ENCODE assay signal across 11 mouse cellular contexts in the genomic region with DNA sequence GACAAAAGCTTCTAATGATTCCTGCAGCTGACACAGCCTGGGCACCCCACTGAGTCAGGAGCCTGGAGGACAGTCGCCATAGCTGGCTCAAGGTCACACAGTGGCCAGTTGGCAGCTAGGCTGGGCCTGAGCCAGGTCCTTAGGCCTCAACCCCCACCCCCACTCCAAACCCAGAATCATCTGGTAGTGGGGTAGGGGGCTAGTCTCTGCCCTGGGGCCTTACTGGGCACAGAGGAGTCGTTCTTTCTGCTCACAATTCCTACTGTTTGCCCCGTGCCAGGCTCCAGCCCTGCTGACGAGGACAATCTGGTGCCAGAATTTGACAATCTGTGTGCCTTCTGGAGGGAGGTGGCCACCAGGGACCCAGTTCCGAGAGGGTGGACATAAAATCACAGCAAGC.
DNase-seq lines count a peak whose midpoint lies in the region; ATAC-seq and TF ChIP-seq lines count a peak whose summit lies in the region.
"Had no signal": no experiment of that assay in that cellular context is flagged by ENCODE, and none has a peak within 500 bp of the region (broad histone marks: within the 10 kb centered on the region; RNA-seq: fewer than 3 reads in every experiment).

No protein-coding gene starts in this region.

- no peak for TF ChIP-seq CTCF in midbrain, postnatal 0 days (IDR thresholded peaks at IDR 0.05)

- H3K36me3 ChIP-seq in heart, embryonic 14.5 days (ENCODE audit: control insufficient read depth, insufficient read depth, low read length) = 0 out of 2 replicates have a peak, but pooled peaks cover 3% of the 10 kb centered on the region
- no peaks in the 10 kb centered on the region for H3K36me3 ChIP-seq in midbrain, postnatal 0 days (ENCODE audit: insufficient read depth, low read length)
- no peaks in the 10 kb centered on the region for H3K36me3 ChIP-seq in midbrain, embryonic 13.5 days
- no peaks in the 10 kb centered on the region for H3K36me3 ChIP-seq in stomach, embryonic 16.5 days (ENCODE audit: control insufficient read depth, insufficient read depth, low read length)
- H3K36me3 ChIP-seq: forebrain, embryonic 15.5 days had no signal

- H3K9me3 ChIP-seq in heart, embryonic 14.5 days (ENCODE audit: control insufficient read depth, low read length) = no peaks in the 10 kb centered on the region
- H3K9me3 ChIP-seq in midbrain, postnatal 0 days (ENCODE audit: low read length) = no peaks in the 10 kb centered on the region
- H3K9me3 ChIP-seq in midbrain, embryonic 13.5 days = no peaks in the 10 kb centered on the region
- H3K9me3 ChIP-seq in stomach, embryonic 16.5 days (replicated peaks; ENCODE audit: control insufficient read depth, low read length) = no peaks in the 10 kb centered on the region
- H3K9me3 ChIP-seq: forebrain, embryonic 15.5 days had no signal

- H3K27me3 ChIP-seq in heart, embryonic 14.5 days (ENCODE audit: control insufficient read depth, insufficient read depth, low read length) = no peaks in the 10 kb centered on the region
- no peaks in the 10 kb centered on the region for H3K27me3 ChIP-seq in midbrain, postnatal 0 days (ENCODE audit: insufficient read depth, low read length)
- no peaks in the 10 kb centered on the region for H3K27me3 ChIP-seq in midbrain, embryonic 13.5 days
- no peaks in the 10 kb centered on the region for H3K27me3 ChIP-seq in stomach, embryonic 16.5 days (ENCODE audit: control insufficient read depth, insufficient read depth, low read length)
- H3K27me3 ChIP-seq: forebrain, embryonic 15.5 days had no signal

- peak overlapping the region; percentile 45; the same call in 1 of the 2 replicates for H3K9ac ChIP-seq in heart, embryonic 14.5 days (ENCODE audit: low read length)
- H3K9ac ChIP-seq in midbrain, postnatal 0 days (replicated peaks; ENCODE audit: low read length, poor library complexity, severe bottlenecking) = no peak overlapping the region
- H3K9ac ChIP-seq in midbrain, embryonic 13.5 days (replicated peaks) = no peak overlapping the region
- 0 out of 2 replicates have a peak overlapping the region, but pooled peaks have one; percentile 50 for H3K9ac ChIP-seq in stomach, embryonic 16.5 days (ENCODE audit: low read length)
- H3K9ac ChIP-seq: forebrain, embryonic 15.5 days had no signal

- no peak for ATAC-seq in heart, embryonic 14.5 days (ENCODE audit: insufficient number of reproducible peaks, insufficient read depth, low FRiP score, low read depth)
- no peak for ATAC-seq in midbrain, postnatal 0 days (ENCODE audit: low FRiP score)
- no peak for ATAC-seq in midbrain, embryonic 13.5 days
- no peak for ATAC-seq in stomach, embryonic 16.5 days (ENCODE audit: insufficient read depth, low FRiP score)
- ATAC-seq: forebrain, embryonic 15.5 days had no signal

- no peak overlapping the region for H3K4me3 ChIP-seq in heart, embryonic 14.5 days (ENCODE audit: control insufficient read depth in 1 of 2, insufficient read depth in 1 of 2, low read depth in 1 of 2, low read length in 2 of 2)
- no peak overlapping the region for H3K4me3 ChIP-seq in midbrain, postnatal 0 days (ENCODE audit: low read depth, low read length)
- no peak overlapping the region for H3K4me3 ChIP-seq in midbrain, embryonic 13.5 days (replicated peaks)
- no peak overlapping the region for H3K4me3 ChIP-seq in stomach, embryonic 16.5 days (replicated peaks; ENCODE audit: low read length)
- H3K4me3 ChIP-seq: forebrain, embryonic 15.5 days had no signal

- 44% methylated on average over 5 of the region's 5 CpGs for WGBS in heart, embryonic 14.5 days
- WGBS in midbrain, postnatal 0 days = 44% methylated on average over 5 of the region's 5 CpGs
- WGBS in midbrain, embryonic 13.5 days = 43% methylated on average over 5 of the region's 5 CpGs
- 53% methylated on average over 5 of the region's 5 CpGs for WGBS in stomach, embryonic 16.5 days

- peaks cover 38 to 68% of the 10 kb centered on the region in 2 experiments for H3K4me1 ChIP-seq in heart, embryonic 14.5 days (ENCODE audit: control insufficient read depth in 2 of 2, insufficient read depth in 2 of 2, low read length in 2 of 2)
- H3K4me1 ChIP-seq in midbrain, postnatal 0 days (ENCODE audit: insufficient read depth, low read length) = peaks cover 9% of the 10 kb centered on the region; the same call in 1 of the 2 replicates
- H3K4me1 ChIP-seq in midbrain, embryonic 13.5 days (replicated peaks) = peaks cover 59% of the 10 kb centered on the region
- H3K4me1 ChIP-seq in stomach, embryonic 16.5 days (ENCODE audit: control insufficient read depth, insufficient read depth, low read length) = peaks cover 28% of the 10 kb centered on the region

- H3K27ac ChIP-seq in heart, embryonic 14.5 days (replicated peaks in 1 of 2; ENCODE audit: control insufficient read depth in 1 of 2, insufficient read depth in 1 of 2, low read depth in 2 of 2, low read length in 2 of 2) = peak overlapping the region; percentile 31 to 66
- no peak overlapping the region for H3K27ac ChIP-seq in midbrain, postnatal 0 days (ENCODE audit: low read depth, low read length)
- H3K27ac ChIP-seq in midbrain, embryonic 13.5 days = no peak overlapping the region
- peak overlapping the region; percentile 74 for H3K27ac ChIP-seq in stomach, embryonic 16.5 days (ENCODE audit: low read length)
- H3K27ac ChIP-seq: forebrain, embryonic 15.5 days had no signal

- no peak for DNase-seq in heart, adult 9 months (ENCODE audit: low spot score in 2 of 2)
- peak; percentile 53 for DNase-seq in midbrain, postnatal 0 days (ENCODE audit: low spot score)
- peak; percentile 73 to 76 for DNase-seq in cerebellum, postnatal 25 days
- DNase-seq in embryo, embryonic 11 days = no peak
- no peak for DNase-seq in frontal cortex, postnatal 10 days (ENCODE audit: low spot score in 2 of 2)
- DNase-seq: retina, postnatal 1 day had no signal

- H3K4me2 ChIP-seq in heart, embryonic 14.5 days (ENCODE audit: low read length) = no peak overlapping the region
- no peak overlapping the region for H3K4me2 ChIP-seq in midbrain, postnatal 0 days (ENCODE audit: low read depth, low read length, poor library complexity, severe bottlenecking)
- no peak overlapping the region for H3K4me2 ChIP-seq in midbrain, embryonic 13.5 days (replicated peaks)
- no peak overlapping the region for H3K4me2 ChIP-seq in stomach, embryonic 16.5 days (ENCODE audit: low read depth, low read length)
- H3K4me2 ChIP-seq: forebrain, embryonic 15.5 days; liver, embryonic 11.5 days had no signal

Comparison
In these comparisons a context has a peak if more than half of its experiments do, and no peak if none do; other contexts are left out.
1. H3K27ac ChIP-seq: peak in heart, embryonic 14.5 days (2 of 2) and stomach, embryonic 16.5 days (single experiment); none in midbrain, postnatal 0 days (single experiment) and midbrain, embryonic 13.5 days (single experiment).
2. H3K9ac ChIP-seq: peak in heart, embryonic 14.5 days (single experiment) and stomach, embryonic 16.5 days (single experiment); none in midbrain, postnatal 0 days (single experiment) and midbrain, embryonic 13.5 days (single experiment).
3. DNase-seq: peak in midbrain, postnatal 0 days (single experiment) and cerebellum, postnatal 25 days (2 of 2); none in heart, adult 9 months (0 of 2), embryo, embryonic 11 days (single experiment) and frontal cortex, postnatal 10 days (0 of 2).